Mouse (Mus musculus) neural tube, embryonic 12.5 days (tissue): Measurements from ENCODE around the gene Ect2. TPM values are rescaled to one million over a fixed set of nuclear protein-coding genes. Genes with fewer than 3 reads are reported as not detected.
A peak's percentile ranks its signal among the peaks of the same experiment; 100 is the strongest.

Source experiments
- ATAC-seq: fragments of 200-750 bp; cut with Nextera tagmentation; 2 replicates; pipeline ENCODE4 v1.8.0; 2017; ENCODE audit warnings: low read depth, mild to moderate bottlenecking, moderate TSS enrichment, moderate library complexity; ENCODE audit not compliant: low FRiP score
- H3K27ac ChIP-seq: fragments of 300-500 bp; sonication (generic); 2 replicates; pipeline ENCODE4 v1.5.1; 2016
- H3K27me3 ChIP-seq: fragments of 300-500 bp; sonication (generic); replicated peaks from 2 replicates; pipeline ENCODE4 v1.6.1; 2016; ENCODE audit warnings: mild to moderate bottlenecking
- H3K36me3 ChIP-seq: fragments of 300-500 bp; sonication (generic); 2 replicates; pipeline ENCODE4 v1.6.1; 2016; ENCODE audit warnings: mild to moderate bottlenecking
- H3K4me1 ChIP-seq: fragments of 300-500 bp; sonication (generic); 2 replicates; pipeline ENCODE4 v1.6.1; 2016
- H3K4me2 ChIP-seq: fragments of 300-500 bp; sonication (generic); replicated peaks from 2 replicates; pipeline ENCODE4 v1.6.1; 2016; ENCODE audit warnings: mild to moderate bottlenecking
- H3K4me3 ChIP-seq: fragments of 300-500 bp; sonication (generic); 2 replicates; pipeline ENCODE4 v1.5.1; 2016
- H3K9ac ChIP-seq: fragments of 300-500 bp; sonication (generic); 2 replicates; pipeline ENCODE4 v1.6.1; 2016; ENCODE audit warnings: mild to moderate bottlenecking
- H3K9me3 ChIP-seq: fragments of 300-500 bp; sonication (generic); 2 replicates; pipeline ENCODE4 v1.6.1; 2016; ENCODE audit warnings: mild to moderate bottlenecking
- WGBS: fragments of 180-500 bp; shearing (Covaris S2); methylation state at CpG from one replicate; pipeline ENCODE4 v1.1.7; 2016; 5-methylcytosine and 5-hydroxymethylcytosine counted together
- polyA plus RNA-seq: library from polyadenylated mRNA; unstranded; fragments of >200 nt; fragmentation: Nextera tagmentation; extraction: Ambion mirVana; gene quantifications from 2 replicates; pipeline ENCODE4 v1.2.1, GENCODE M21; 2016

Gene Ect2
- 47.9 and 54.7 TPM in 2 replicates for polyA plus RNA-seq

DNA sequence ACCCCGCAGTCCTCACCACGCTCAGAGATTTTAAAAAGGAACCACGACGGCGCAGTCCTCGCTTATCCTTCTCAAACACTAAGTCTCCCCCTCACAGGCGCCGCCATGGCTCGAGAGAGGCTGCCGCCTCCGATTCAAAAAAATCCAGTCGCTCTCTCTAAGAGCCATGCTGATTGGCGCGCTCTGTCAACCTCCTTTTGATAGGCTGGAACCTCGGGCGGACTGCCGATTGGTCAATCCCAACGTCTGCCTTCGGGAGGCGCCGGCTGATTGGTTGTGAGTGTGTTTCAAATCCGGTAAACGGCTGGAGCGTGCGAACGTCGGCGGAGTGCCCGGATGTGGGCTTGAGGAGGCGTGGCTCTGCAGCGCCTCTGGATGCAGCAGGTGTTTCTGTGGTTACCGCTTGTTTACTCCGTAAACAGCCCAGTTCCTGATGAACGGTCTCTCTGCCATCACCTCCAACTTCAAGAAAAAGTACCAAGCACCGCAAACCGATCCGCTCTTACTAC lies at the start of gene Ect2:
TSS of gene Ect2 (minus strand) at position 178 of the 509 bp plus-strand sequence.
- H3K27ac ChIP-seq, result no peak within 1 kb of the TSS
- H3K4me1 ChIP-seq, result peaks cover 17% of the 10 kb centered on the region
- peak within 1 kb of the TSS; percentile 80 for H3K4me3 ChIP-seq
- H3K9me3 ChIP-seq, result no peaks in the 10 kb centered on the region
- H3K4me2 ChIP-seq, result peak within 1 kb of the TSS; percentile 81
- ATAC-seq, result peak; percentile 100
- peaks cover 5% of the 10 kb centered on the region; the same call in 1 of the 2 replicates for H3K36me3 ChIP-seq
- peak within 1 kb of the TSS; percentile 77 for H3K9ac ChIP-seq
- WGBS, result under 1% methylated on average over 37 of the region's 37 CpGs
- no peaks in the 10 kb centered on the region for H3K27me3 ChIP-seq

DNA sequence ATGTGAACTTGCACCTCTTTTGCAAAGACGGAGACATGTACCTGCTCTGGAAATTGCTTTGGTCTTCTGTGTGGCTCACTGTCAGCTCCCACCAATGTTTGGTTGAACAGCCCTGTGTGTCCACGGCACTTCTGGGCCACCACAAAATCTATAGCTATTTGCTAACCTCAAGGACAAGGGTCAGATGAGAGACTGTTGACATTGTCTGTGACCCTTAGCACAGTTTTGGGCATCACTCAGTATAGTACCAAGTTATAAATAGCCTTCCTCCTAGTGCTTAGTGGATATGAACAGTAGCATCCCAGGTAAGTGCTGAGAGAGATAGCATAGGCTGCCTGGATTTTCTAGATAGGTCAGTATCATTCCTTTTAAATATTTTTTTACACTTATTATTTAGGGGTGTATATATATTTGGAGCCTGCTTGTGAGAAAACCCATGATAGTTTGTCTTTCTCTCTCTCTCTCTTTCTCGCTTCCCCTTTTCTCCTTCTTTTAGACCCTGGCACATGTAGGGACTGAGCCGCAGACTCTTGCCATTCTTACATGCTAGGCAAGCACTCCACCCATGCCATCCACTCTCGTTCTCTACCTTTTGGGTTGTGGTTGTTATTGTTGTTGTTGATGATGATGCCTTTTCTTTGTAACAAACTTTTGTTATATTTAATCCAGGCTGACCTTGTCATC lies 48.2 kb upstream of the Ect2 start:
- Histone ChIP-seq H3K9ac (no peak overlapping the region), H3K36me3 (no peaks in the 10 kb centered on the region), H3K4me3 (no peak overlapping the region), H3K4me2 (no peak overlapping the region), H3K9me3 (no peaks in the 10 kb centered on the region), H3K27me3 (no peaks in the 10 kb centered on the region), H3K4me1 (no peaks in the 10 kb centered on the region; the same call in 1 of the 2 replicates), H3K27ac (no peak overlapping the region)
- 80% methylated on average over 5 of the region's 5 CpGs for WGBS
- ATAC-seq, result no peak

DNA sequence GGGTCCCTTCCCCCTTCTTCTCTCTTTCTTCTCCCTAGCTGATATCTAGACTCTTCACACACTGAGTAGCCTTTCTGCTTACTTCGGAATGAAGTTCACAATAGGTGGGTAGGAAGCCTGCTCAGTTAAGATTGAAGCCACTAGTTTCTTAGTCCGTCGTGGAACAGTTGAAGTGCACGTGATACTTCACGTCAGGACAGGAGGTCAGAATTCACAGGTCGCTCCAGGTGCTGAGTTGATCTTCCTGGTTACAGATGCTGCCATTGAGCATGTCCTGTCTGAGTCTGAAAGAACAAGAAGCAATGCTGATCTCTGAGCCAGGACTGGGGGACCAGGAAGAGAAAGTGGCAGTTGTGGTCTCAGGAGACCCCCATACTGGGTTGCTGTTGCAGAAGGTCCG lies 45.4 kb upstream of the Ect2 start:
- Histone ChIP-seq H3K4me3 (no peak overlapping the region), H3K4me2 (no peak overlapping the region), H3K27me3 (no peaks in the 10 kb centered on the region), H3K9me3 (no peaks in the 10 kb centered on the region), H3K27ac (no peak overlapping the region), H3K36me3 (no peaks in the 10 kb centered on the region), H3K4me1 (no peaks in the 10 kb centered on the region), H3K9ac (no peak overlapping the region)
- ATAC-seq, result no peak
- 93% methylated on average over 7 of the region's 7 CpGs for WGBS

DNA sequence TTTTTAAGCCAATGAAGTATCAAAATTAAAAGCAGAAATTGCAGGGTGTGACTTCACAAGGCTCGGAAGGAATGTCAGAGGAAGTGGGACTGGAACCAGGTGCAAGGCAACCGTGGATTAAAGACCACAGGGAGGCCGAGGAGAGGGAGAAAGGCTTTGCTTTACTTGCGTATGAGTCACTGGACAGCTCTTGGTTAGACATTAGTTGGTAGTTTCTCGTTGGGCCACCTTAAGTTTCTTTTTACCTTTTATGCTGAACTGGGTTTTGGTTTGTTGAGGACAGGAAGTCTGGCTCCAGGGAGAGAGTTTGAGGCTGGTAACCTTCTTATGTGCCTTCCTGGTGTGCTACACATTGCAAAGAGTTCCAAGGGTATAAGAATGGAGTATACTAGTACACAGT lies 44.1 kb upstream of the Ect2 start:
- H3K27ac ChIP-seq, result no peak overlapping the region
- H3K9me3 ChIP-seq, result no peaks in the 10 kb centered on the region
- H3K9ac ChIP-seq, result no peak overlapping the region
- no peaks in the 10 kb centered on the region for H3K4me1 ChIP-seq
- no peak overlapping the region for H3K4me2 ChIP-seq
- no peaks in the 10 kb centered on the region for H3K27me3 ChIP-seq
- no peaks in the 10 kb centered on the region for H3K36me3 ChIP-seq
- WGBS, result 82% methylated on average over 5 of the region's 5 CpGs
- no peak overlapping the region for H3K4me3 ChIP-seq
- no peak for ATAC-seq

DNA sequence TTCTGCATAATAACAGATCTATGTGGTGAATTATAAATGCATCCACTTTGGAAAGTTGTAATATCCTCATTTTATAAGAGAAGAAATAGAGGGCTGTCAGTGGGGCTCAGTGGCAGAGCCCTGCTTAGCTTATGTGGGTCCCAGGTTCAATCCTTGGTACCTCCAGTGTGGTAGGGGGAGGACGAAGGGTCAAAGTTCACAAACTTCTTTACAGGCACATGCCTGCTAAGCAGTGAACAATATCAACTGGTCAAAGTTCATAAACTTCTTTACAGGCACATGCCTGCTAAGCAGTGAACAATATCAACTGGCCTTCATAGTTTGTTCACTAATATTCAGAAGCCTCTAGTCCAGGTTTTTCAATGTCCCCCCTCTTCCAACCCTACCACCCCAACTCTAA lies 42.9 kb upstream of the Ect2 start:
- ATAC-seq, result no peak
- 83% methylated on average over 1 of the region's 1 CpGs for WGBS

DNA sequence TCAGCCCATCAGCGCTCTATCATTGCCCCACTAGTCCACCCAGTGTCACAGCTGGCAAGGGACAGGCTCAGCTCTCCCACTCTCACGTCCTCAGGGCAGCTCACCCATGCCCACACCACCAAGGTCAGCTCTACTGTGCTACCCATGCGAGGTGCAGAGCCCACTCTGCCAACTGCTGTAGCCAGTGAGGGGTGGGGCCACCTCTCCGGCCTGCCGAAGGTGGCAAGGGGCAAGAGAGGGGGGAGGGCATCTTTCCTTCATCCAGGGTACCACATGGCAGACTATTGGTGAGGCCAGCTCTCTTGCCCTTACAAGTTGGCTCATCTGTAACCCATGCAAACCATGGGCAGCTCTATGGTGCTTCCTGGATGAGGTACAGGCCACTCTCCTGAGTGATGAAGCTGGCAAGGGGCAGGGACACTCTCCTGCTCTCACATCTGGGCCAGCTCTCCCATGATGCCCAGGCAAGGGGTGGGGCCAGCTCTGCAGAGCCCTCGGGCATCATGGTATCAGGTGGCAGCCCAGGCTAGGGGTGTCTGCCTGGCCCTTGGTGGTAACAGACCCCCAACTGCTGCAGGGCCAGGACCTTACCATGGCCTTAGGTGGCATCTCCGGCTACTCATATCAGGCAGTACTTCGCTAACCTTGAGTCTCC lies 42.0 kb upstream of the Ect2 start:
- H3K27me3 ChIP-seq, result no peaks in the 10 kb centered on the region
- no peaks in the 10 kb centered on the region for H3K36me3 ChIP-seq
- H3K4me1 ChIP-seq, result no peaks in the 10 kb centered on the region
- no peak overlapping the region for H3K4me3 ChIP-seq
- no peaks in the 10 kb centered on the region for H3K9me3 ChIP-seq
- WGBS, result 91% methylated on average over 8 of the region's 8 CpGs
- H3K4me2 ChIP-seq, result no peak overlapping the region
- peak; percentile 29; the same call in 1 of the 2 replicates for ATAC-seq
- no peak overlapping the region for H3K27ac ChIP-seq
- no peak overlapping the region for H3K9ac ChIP-seq

More for the DNA sequence above, 42.9 kb upstream of the Ect2 start:
- Histone ChIP-seq H3K9ac (no peak overlapping the region), H3K4me1 (no peaks in the 10 kb centered on the region), H3K27me3 (no peaks in the 10 kb centered on the region), H3K4me2 (no peak overlapping the region), H3K27ac (no peak overlapping the region), H3K9me3 (no peaks in the 10 kb centered on the region), H3K4me3 (no peak overlapping the region), H3K36me3 (no peaks in the 10 kb centered on the region)

DNA sequence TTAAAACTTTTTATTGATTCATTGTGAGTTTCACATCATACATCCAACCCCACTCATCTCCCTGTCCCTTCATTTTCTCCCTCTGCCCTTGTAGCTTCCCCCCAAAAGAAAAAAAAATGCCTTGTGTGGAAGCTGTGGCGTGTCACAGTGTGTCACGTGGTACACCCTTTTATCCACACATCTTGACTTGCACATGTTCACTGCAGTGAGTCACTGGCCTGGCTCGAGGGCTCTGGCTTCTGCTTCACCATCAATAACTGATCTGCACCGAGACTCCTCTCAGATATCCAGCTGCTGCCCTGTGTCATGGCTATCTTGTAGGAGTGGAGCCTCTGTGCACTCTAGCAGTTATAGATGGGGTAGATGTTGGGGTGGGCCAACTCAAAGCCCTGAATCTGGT lies 41.5 kb upstream of the Ect2 start:
- Histone ChIP-seq H3K9ac (no peak overlapping the region), H3K4me3 (no peak overlapping the region), H3K9me3 (no peaks in the 10 kb centered on the region), H3K36me3 (no peaks in the 10 kb centered on the region), H3K27ac (no peak overlapping the region), H3K4me1 (no peaks in the 10 kb centered on the region), H3K4me2 (no peak overlapping the region), H3K27me3 (no peaks in the 10 kb centered on the region)
- 83% methylated on average over 4 of the region's 4 CpGs for WGBS
- ATAC-seq, result no peak

DNA sequence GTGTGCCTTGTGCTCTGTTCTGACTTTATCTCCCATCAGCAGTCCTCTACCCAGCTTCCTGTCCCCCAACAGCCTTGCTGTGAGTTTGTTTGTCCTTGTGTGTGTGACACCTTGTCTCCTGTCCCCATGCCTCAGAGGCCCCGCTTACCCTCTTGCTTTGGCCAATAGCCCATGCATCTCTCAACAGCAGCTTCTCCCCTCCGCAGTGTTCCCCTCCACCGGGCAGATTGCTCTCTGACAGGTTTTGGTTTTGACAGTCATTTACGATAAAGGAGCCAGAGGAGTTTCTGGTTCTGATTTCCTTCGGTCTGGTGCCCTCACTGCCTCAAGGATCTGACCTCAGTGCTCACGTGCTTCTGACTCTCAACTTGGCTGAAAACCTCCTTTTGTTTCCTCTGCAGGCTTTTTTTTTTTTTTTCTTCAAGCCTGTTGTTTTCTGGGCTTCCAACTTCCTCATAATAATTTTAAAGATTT lies 40.2 kb upstream of the Ect2 start:
- no peak overlapping the region for H3K27ac ChIP-seq
- no peak for ATAC-seq
- 67% methylated on average over 6 of the region's 6 CpGs for WGBS
- H3K27me3 ChIP-seq, result no peaks in the 10 kb centered on the region
- H3K9me3 ChIP-seq, result no peaks in the 10 kb centered on the region
- H3K36me3 ChIP-seq, result no peaks in the 10 kb centered on the region
- H3K4me1 ChIP-seq, result no peaks in the 10 kb centered on the region
- H3K4me3 ChIP-seq, result no peak overlapping the region
- H3K9ac ChIP-seq, result no peak overlapping the region
- no peak overlapping the region for H3K4me2 ChIP-seq

DNA sequence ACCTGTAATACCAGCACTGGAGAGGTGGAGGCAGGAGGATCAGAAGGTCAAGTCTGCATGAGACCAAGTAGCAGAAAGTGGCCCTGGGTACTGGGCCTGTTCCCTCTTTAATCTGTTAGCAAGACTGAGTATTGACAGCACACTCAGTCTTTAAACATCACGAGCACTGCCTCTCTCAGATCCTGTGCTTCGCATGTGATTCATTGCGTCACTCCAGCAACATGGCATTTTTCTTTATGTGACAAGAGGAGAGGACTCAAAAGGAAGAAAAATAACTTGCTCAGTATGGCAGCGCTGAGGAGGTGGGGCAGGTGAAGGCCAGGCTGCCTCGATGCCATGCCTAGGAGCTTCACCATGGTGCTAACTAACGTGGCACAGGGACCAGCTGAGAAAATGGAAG lies 38.2 kb upstream of the Ect2 start:
- Histone ChIP-seq H3K27me3 (no peaks in the 10 kb centered on the region), H3K36me3 (no peaks in the 10 kb centered on the region), H3K4me1 (no peaks in the 10 kb centered on the region), H3K27ac (no peak overlapping the region), H3K4me3 (no peak overlapping the region), H3K9me3 (no peaks in the 10 kb centered on the region), H3K4me2 (no peak overlapping the region), H3K9ac (no peak overlapping the region)
- no peak for ATAC-seq
- 89% methylated on average over 6 of the region's 6 CpGs for WGBS

DNA sequence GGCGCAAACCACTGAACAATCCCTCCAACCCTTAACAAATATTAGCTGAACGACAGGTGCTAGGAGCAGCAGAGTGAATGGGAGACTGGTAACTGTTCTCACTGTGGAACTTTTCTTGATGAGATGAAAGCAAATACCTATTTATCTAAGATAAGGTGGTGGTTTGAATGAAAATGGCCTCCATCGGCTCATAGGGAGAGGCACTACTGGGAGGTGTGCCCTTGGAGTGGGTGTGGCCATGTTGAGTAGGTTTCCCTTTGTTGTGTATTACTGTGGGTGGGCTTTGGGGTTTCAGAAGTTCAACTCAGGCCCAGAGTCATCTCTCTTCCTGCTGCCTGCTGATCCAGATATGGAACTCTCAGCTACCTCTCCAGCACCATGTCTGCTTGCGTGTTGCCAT lies 37.2 kb upstream of the Ect2 start:
- Histone ChIP-seq H3K27ac (no peak overlapping the region), H3K27me3 (no peaks in the 10 kb centered on the region), H3K9me3 (no peaks in the 10 kb centered on the region), H3K4me2 (no peak overlapping the region), H3K36me3 (no peaks in the 10 kb centered on the region), H3K4me3 (no peak overlapping the region), H3K4me1 (no peaks in the 10 kb centered on the region), H3K9ac (no peak overlapping the region)
- no peak for ATAC-seq
- WGBS, result 95% methylated on average over 4 of the region's 4 CpGs

DNA sequence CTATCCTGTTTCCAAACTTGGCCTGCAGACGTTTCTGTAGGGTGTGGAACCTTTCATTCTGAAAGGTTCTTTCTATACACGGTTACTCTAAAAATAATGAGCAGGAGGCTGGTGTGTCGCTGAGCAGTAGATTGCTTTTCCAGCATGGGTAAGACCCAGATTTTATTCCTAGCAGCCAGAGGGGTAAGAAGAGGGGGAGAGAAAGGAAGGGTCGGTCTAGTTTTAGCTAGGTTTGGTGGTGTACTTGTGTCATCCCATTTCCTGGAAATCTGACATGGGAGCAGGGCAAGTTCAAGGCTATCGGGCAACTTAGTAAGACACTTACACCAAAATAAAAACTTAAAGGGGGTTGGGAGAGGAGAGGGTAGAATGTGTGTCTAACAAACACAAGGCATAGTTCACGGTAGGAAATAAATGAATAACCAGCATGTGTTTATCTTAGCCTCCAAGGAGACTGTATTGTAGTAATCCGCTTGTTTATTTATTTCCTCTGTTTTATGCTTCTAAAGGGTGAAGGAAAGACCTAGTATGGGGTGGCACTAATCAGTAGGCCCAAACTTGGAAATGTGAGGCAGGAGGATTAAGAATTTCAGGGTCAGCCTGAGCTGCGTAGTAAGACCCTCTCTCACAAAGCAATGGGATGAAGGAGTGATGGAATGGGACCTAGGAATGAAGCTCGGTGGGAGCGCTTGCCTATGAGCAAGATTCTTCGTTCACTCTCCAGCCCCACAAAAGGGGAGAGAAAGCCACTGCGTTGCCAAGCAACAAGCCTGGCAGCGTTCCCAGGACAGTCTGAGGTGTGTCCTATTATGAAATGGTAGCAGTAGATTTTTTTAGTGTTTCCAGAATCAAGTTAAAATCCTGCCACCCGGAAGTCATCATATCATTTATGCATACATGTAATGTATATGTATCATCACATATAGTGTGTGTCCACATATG lies 35.9 kb upstream of the Ect2 start:
- 74% methylated on average over 14 of the region's 14 CpGs for WGBS
- no peaks in the 10 kb centered on the region for H3K9me3 ChIP-seq
- H3K9ac ChIP-seq, result no peak overlapping the region
- H3K4me1 ChIP-seq, result no peaks in the 10 kb centered on the region
- H3K4me3 ChIP-seq, result no peak overlapping the region
- no peak overlapping the region for H3K4me2 ChIP-seq
- H3K27me3 ChIP-seq, result no peaks in the 10 kb centered on the region
- no peak overlapping the region for H3K27ac ChIP-seq
- ATAC-seq, result no peak
- no peaks in the 10 kb centered on the region for H3K36me3 ChIP-seq

DNA sequence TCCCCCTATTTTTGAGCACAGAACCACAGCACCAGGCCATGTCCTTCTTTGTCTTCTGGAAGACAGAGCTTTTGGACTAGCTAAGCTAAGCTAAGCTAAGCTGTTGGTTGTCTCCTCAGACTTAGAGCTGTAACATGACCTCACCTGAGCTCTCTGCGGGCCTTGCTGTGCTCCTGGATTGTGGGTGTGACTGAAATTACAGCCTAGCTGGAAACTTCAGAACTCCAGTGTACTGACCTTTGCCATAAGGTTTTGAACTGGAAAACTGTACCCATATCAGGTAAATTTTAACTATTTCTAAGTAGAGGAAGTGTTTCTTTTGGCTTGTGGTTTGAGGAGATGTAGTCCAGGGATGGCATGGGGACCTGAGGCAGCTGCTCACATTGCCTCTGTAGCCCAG lies 34.7 kb upstream of the Ect2 start:
- 91% methylated on average over 1 of the region's 1 CpGs for WGBS
- no peak overlapping the region for H3K4me3 ChIP-seq
- no peak overlapping the region for H3K27ac ChIP-seq
- no peaks in the 10 kb centered on the region for H3K27me3 ChIP-seq
- H3K4me2 ChIP-seq, result no peak overlapping the region
- no peak overlapping the region for H3K9ac ChIP-seq
- H3K36me3 ChIP-seq, result no peaks in the 10 kb centered on the region
- ATAC-seq, result no peak
- no peaks in the 10 kb centered on the region for H3K9me3 ChIP-seq
- H3K4me1 ChIP-seq, result peaks cover 6% of the 10 kb centered on the region; the same call in 1 of the 2 replicates
